8 mouse cellular contexts compared by ENCODE assay signal in genomic region chr19:6277661-6278438, GRCm38 (mm10). TPM values are rescaled to one million over a fixed set of nuclear protein-coding genes. Genes with fewer than 3 reads are reported as not detected.
A peak's percentile ranks its signal among the peaks of the same experiment; 100 is the strongest.
DNase-seq lines count a peak whose midpoint lies in the region; ATAC-seq and TF ChIP-seq lines count a peak whose summit lies in the region.

No protein-coding gene starts in this region.

- TF ChIP-seq CTCF in hindbrain, postnatal 0 days (IDR thresholded peaks at IDR 0.05; ENCODE audit: low read depth) = no peak

- H3K27ac ChIP-seq in hindbrain, postnatal 0 days = peak overlapping the region; percentile 75; the same call in 1 of the 2 replicates
- peak overlapping the region; percentile 88 for H3K27ac ChIP-seq in liver, embryonic 16.5 days (ENCODE audit: low read length)
- H3K27ac ChIP-seq in neural tube, embryonic 12.5 days = no peak overlapping the region

- 4% methylated on average over 10 of the region's 10 CpGs for WGBS in hindbrain, postnatal 0 days
- 8% methylated on average over 10 of the region's 10 CpGs for WGBS in liver, embryonic 16.5 days (ENCODE audit: insufficient replicate concordance)
- 4% methylated on average over 10 of the region's 10 CpGs for WGBS in neural tube, embryonic 12.5 days

- H3K9ac ChIP-seq in hindbrain, postnatal 0 days (replicated peaks; ENCODE audit: low read length) = peak overlapping the region; percentile 82
- H3K9ac ChIP-seq in liver, embryonic 16.5 days (ENCODE audit: low read depth, low read length) = peak overlapping the region; percentile 89
- H3K9ac ChIP-seq in neural tube, embryonic 12.5 days = peak overlapping the region; percentile 87

- peak overlapping the region; percentile 61 for H3K4me3 ChIP-seq in hindbrain, postnatal 0 days (ENCODE audit: low read length)
- peak overlapping the region; percentile 85 for H3K4me3 ChIP-seq in liver, embryonic 16.5 days (ENCODE audit: low read depth, low read length)
- peak overlapping the region; percentile 86 for H3K4me3 ChIP-seq in neural tube, embryonic 12.5 days

- H3K9me3 ChIP-seq in hindbrain, postnatal 0 days (ENCODE audit: low read length) = no peaks in the 10 kb centered on the region
- no peaks in the 10 kb centered on the region for H3K9me3 ChIP-seq in liver, embryonic 16.5 days (replicated peaks; ENCODE audit: control insufficient read depth, low read length)
- H3K9me3 ChIP-seq in neural tube, embryonic 12.5 days = no peaks in the 10 kb centered on the region

- H3K36me3 ChIP-seq in hindbrain, postnatal 0 days (ENCODE audit: insufficient read depth, low read length) = peaks cover 16% of the 10 kb centered on the region
- peaks cover 14% of the 10 kb centered on the region for H3K36me3 ChIP-seq in liver, embryonic 16.5 days (ENCODE audit: control insufficient read depth, insufficient read depth)
- H3K36me3 ChIP-seq in neural tube, embryonic 12.5 days = peaks cover 28% of the 10 kb centered on the region

- no peak for ATAC-seq in hindbrain, postnatal 0 days
- ATAC-seq in liver, embryonic 16.5 days (ENCODE audit: low read depth) = peak; percentile 20
- ATAC-seq in neural tube, embryonic 12.5 days (ENCODE audit: low FRiP score, low read depth) = no peak
- no peak for ATAC-seq in frontal cortex, adult (ENCODE audit: low TSS enrichment)

- peak overlapping the region; percentile 92 for H3K4me2 ChIP-seq in hindbrain, postnatal 0 days (ENCODE audit: low read depth, low read length)
- peak overlapping the region; percentile 98 for H3K4me2 ChIP-seq in liver, embryonic 16.5 days (ENCODE audit: low read depth, low read length)
- H3K4me2 ChIP-seq in neural tube, embryonic 12.5 days (replicated peaks) = peak overlapping the region; percentile 88

- peaks cover 33% of the 10 kb centered on the region for H3K4me1 ChIP-seq in hindbrain, postnatal 0 days (ENCODE audit: insufficient read depth, low read length)
- H3K4me1 ChIP-seq in liver, embryonic 16.5 days (ENCODE audit: control insufficient read depth, low read depth, low read length) = peaks cover 72% of the 10 kb centered on the region
- H3K4me1 ChIP-seq in neural tube, embryonic 12.5 days = peaks cover 32% of the 10 kb centered on the region

- peak; percentile 79 for DNase-seq in MEL-GATA-1-ER (ENCODE audit: extremely low read depth, low read depth)
- peak; percentile 60 for DNase-seq in c-Kit-negative CD71-positive TER-119-positive erythroid progenitor cells, embryonic 14.5 days (ENCODE audit: low read depth, low spot score)
- DNase-seq in forelimb bud, embryonic 11.5 days (ENCODE audit: low read depth, low spot score) = peak; percentile 54
- DNase-seq in hindbrain, postnatal 0 days (ENCODE audit: low spot score) = peak; percentile 30
- DNase-seq in right cerebral cortex, adult 2 months (ENCODE audit: low spot score in 2 of 2) = no peak

- H3K27me3 ChIP-seq in hindbrain, postnatal 0 days (ENCODE audit: insufficient read depth, low read length) = no peaks in the 10 kb centered on the region
- no peaks in the 10 kb centered on the region for H3K27me3 ChIP-seq in liver, embryonic 16.5 days (ENCODE audit: control insufficient read depth, insufficient read depth, low read depth, low read length)
- no peaks in the 10 kb centered on the region for H3K27me3 ChIP-seq in neural tube, embryonic 12.5 days (replicated peaks)

RNA-seq across cellular contexts. Expression of gene Ehd1, which starts 1.3 kb away (rescaled TPM):
- 127 and 135 TPM in 2 replicates for total RNA-seq in hindbrain, postnatal 0 days (2014; rRNA removed)
- 76.5 and 77.5 TPM in 2 replicates for polyA plus RNA-seq in hindbrain, postnatal 0 days (2015; fragmentation: Nextera tagmentation; extraction: Ambion mirVana)
- 62.1 and 68.6 TPM in 2 replicates for polyA plus RNA-seq in liver, embryonic 16.5 days (2015; fragmentation: Nextera tagmentation; extraction: Ambion mirVana)
- polyA plus RNA-seq in neural tube, embryonic 12.5 days (2016; fragmentation: Nextera tagmentation; extraction: Ambion mirVana) = 87.2 and 96.4 TPM in 2 replicates

RNA-seq across cellular contexts. Expression of gene Cdc42bpg, which starts 28.4 kb away (rescaled TPM):
- 3.1 and 6.0 TPM in 2 replicates for total RNA-seq in hindbrain, postnatal 0 days (2014; rRNA removed)
- polyA plus RNA-seq in hindbrain, postnatal 0 days (2015; fragmentation: Nextera tagmentation; extraction: Ambion mirVana) = 0.29 and 0.33 TPM in 2 replicates
- 0.34 and 0.40 TPM in 2 replicates for polyA plus RNA-seq in liver, embryonic 16.5 days (2015; fragmentation: Nextera tagmentation; extraction: Ambion mirVana)
- polyA plus RNA-seq in neural tube, embryonic 12.5 days (2016; fragmentation: Nextera tagmentation; extraction: Ambion mirVana) = 0.27 and 0.60 TPM in 2 replicates

RNA-seq across cellular contexts. Expression of gene Atg2a, which starts 36.4 kb away (rescaled TPM):
- total RNA-seq in hindbrain, postnatal 0 days (2014; rRNA removed) = 38.7 and 43.4 TPM in 2 replicates
- 7.6 and 8.9 TPM in 2 replicates for polyA plus RNA-seq in hindbrain, postnatal 0 days (2015; fragmentation: Nextera tagmentation; extraction: Ambion mirVana)
- polyA plus RNA-seq in liver, embryonic 16.5 days (2015; fragmentation: Nextera tagmentation; extraction: Ambion mirVana) = 4.9 and 6.1 TPM in 2 replicates
- 13.8 and 14.7 TPM in 2 replicates for polyA plus RNA-seq in neural tube, embryonic 12.5 days (2016; fragmentation: Nextera tagmentation; extraction: Ambion mirVana)

RNA-seq across cellular contexts. Expression of gene Ppp2r5b, which starts 42.2 kb away (rescaled TPM):
- total RNA-seq in hindbrain, postnatal 0 days (2014; rRNA removed) = 272 and 321 TPM in 2 replicates
- polyA plus RNA-seq in hindbrain, postnatal 0 days (2015; fragmentation: Nextera tagmentation; extraction: Ambion mirVana) = 149 and 160 TPM in 2 replicates
- polyA plus RNA-seq in liver, embryonic 16.5 days (2015; fragmentation: Nextera tagmentation; extraction: Ambion mirVana) = 3.5 and 3.7 TPM in 2 replicates
- 77.8 and 82.8 TPM in 2 replicates for polyA plus RNA-seq in neural tube, embryonic 12.5 days (2016; fragmentation: Nextera tagmentation; extraction: Ambion mirVana)

RNA-seq across cellular contexts. Expression of gene Gpha2, which starts 51.7 kb away (rescaled TPM):
- not detected in 2 replicates for total RNA-seq in hindbrain, postnatal 0 days (2014; rRNA removed)
- 0.39 and 0.60 TPM in 2 replicates for polyA plus RNA-seq in hindbrain, postnatal 0 days (2015; fragmentation: Nextera tagmentation; extraction: Ambion mirVana)
- not detected in 2 replicates for polyA plus RNA-seq in liver, embryonic 16.5 days (2015; fragmentation: Nextera tagmentation; extraction: Ambion mirVana)
- not detected in 2 replicates for polyA plus RNA-seq in neural tube, embryonic 12.5 days (2016; fragmentation: Nextera tagmentation; extraction: Ambion mirVana)

Comparison
In these comparisons a context has a peak if more than half of its experiments do, and no peak if none do; other contexts are left out.
1. DNase-seq: peak in MEL-GATA-1-ER (single experiment), c-Kit-negative CD71-positive TER-119-positive erythroid progenitor cells, embryonic 14.5 days (single experiment), forelimb bud, embryonic 11.5 days (single experiment) and hindbrain, postnatal 0 days (single experiment); none in right cerebral cortex, adult 2 months (0 of 2).
2. Peak in every context shown above with its lines, with median percentiles within 50 percentile points of each other: H3K4me2 ChIP-seq, H3K4me3 ChIP-seq and H3K9ac ChIP-seq.